In genomic region chr3:145646009-145646408, GRCm38 (mm10) we compare ENCODE assay signal across 18 mouse cellular contexts. TPM values are rescaled to one million over a fixed set of nuclear protein-coding genes. Genes with fewer than 3 reads are reported as not detected.
A peak's percentile ranks its signal among the peaks of the same experiment; 100 is the strongest.
DNase-seq lines count a peak whose midpoint lies in the region; ATAC-seq lines count a peak whose summit lies in the region.
"Had no signal": no experiment of that assay in that cellular context is flagged by ENCODE, and none has a peak within 500 bp of the region (broad histone marks: within the 10 kb centered on the region; RNA-seq: fewer than 3 reads in every experiment).

No protein-coding gene starts in this region.

- peaks cover 51% of the 10 kb centered on the region for H3K4me1 ChIP-seq in limb, embryonic 12.5 days (replicated peaks)
- peaks cover 39% of the 10 kb centered on the region for H3K4me1 ChIP-seq in limb, embryonic 10.5 days
- H3K4me1 ChIP-seq in forebrain, embryonic 12.5 days: peaks cover 59% of the 10 kb centered on the region
- H3K4me1 ChIP-seq in neural tube, embryonic 11.5 days (ENCODE audit: control insufficient read depth, insufficient read depth, low read length): peaks cover 15% of the 10 kb centered on the region; the same call in 1 of the 2 replicates

- no peaks in the 10 kb centered on the region; the same call in 1 of the 2 replicates for H3K27me3 ChIP-seq in limb, embryonic 12.5 days
- no peaks in the 10 kb centered on the region for H3K27me3 ChIP-seq in limb, embryonic 10.5 days (ENCODE audit: low read depth, poor library complexity, severe bottlenecking)
- 0 out of 2 replicates have a peak, but pooled peaks cover 6% of the 10 kb centered on the region for H3K27me3 ChIP-seq in forebrain, embryonic 12.5 days
- H3K27me3 ChIP-seq in neural tube, embryonic 11.5 days (ENCODE audit: control insufficient read depth, insufficient read depth, low read length): no peaks in the 10 kb centered on the region
- H3K27me3 ChIP-seq: CH12.LX; embryonic facial prominence, embryonic 15.5 days; kidney, embryonic 15.5 days had no signal

- peak overlapping the region; percentile 26; the same call in 1 of the 2 replicates for H3K4me2 ChIP-seq in limb, embryonic 12.5 days
- H3K4me2 ChIP-seq in forebrain, embryonic 12.5 days: peak overlapping the region; percentile 21; the same call in 1 of the 2 replicates
- no peak overlapping the region for H3K4me2 ChIP-seq in neural tube, embryonic 11.5 days (ENCODE audit: low read depth)
- H3K4me2 ChIP-seq: embryonic facial prominence, embryonic 15.5 days; kidney, embryonic 15.5 days had no signal

- H3K9me3 ChIP-seq in limb, embryonic 12.5 days: no peaks in the 10 kb centered on the region
- H3K9me3 ChIP-seq in limb, embryonic 10.5 days (replicated peaks): no peaks in the 10 kb centered on the region
- no peaks in the 10 kb centered on the region for H3K9me3 ChIP-seq in forebrain, embryonic 12.5 days
- H3K9me3 ChIP-seq in neural tube, embryonic 11.5 days (ENCODE audit: control insufficient read depth, low read length): no peaks in the 10 kb centered on the region
- H3K9me3 ChIP-seq: embryonic facial prominence, embryonic 15.5 days; kidney, embryonic 15.5 days had no signal

- no peak overlapping the region for H3K4me3 ChIP-seq in limb, embryonic 12.5 days (replicated peaks)
- H3K4me3 ChIP-seq in limb, embryonic 10.5 days: no peak overlapping the region
- H3K4me3 ChIP-seq in forebrain, embryonic 12.5 days (replicated peaks): no peak overlapping the region
- no peak overlapping the region for H3K4me3 ChIP-seq in neural tube, embryonic 11.5 days (ENCODE audit: low read depth, low read length)
- H3K4me3 ChIP-seq: embryonic facial prominence, embryonic 15.5 days; kidney, embryonic 15.5 days had no signal

- ATAC-seq in limb, embryonic 12.5 days (ENCODE audit: insufficient number of reproducible peaks, insufficient read depth, low FRiP score, low TSS enrichment, low read depth): no peak
- ATAC-seq in forebrain, embryonic 12.5 days (ENCODE audit: low FRiP score): peak; percentile 68
- peak; percentile 76 for ATAC-seq in neural tube, embryonic 11.5 days (ENCODE audit: insufficient read depth, low FRiP score, low TSS enrichment)

- H3K9ac ChIP-seq in limb, embryonic 12.5 days (replicated peaks): no peak overlapping the region
- no peak overlapping the region for H3K9ac ChIP-seq in forebrain, embryonic 12.5 days
- no peak overlapping the region for H3K9ac ChIP-seq in neural tube, embryonic 11.5 days (ENCODE audit: low read length)
- H3K9ac ChIP-seq: embryonic facial prominence, embryonic 15.5 days; kidney, embryonic 15.5 days had no signal

- 38% methylated on average over 3 of the region's 3 CpGs for WGBS in limb, embryonic 12.5 days
- WGBS in limb, embryonic 10.5 days: 71% methylated on average over 3 of the region's 3 CpGs
- 13% methylated on average over 3 of the region's 3 CpGs for WGBS in forebrain, embryonic 12.5 days
- WGBS in neural tube, embryonic 11.5 days: 35% methylated on average over 3 of the region's 3 CpGs

- DNase-seq in limb, embryonic 10.5 days (ENCODE audit: low spot score): no peak
- DNase-seq in embryo, embryonic 10 days (ENCODE audit: low spot score): peak; percentile 76
- DNase-seq in neural tube, embryonic 11.5 days (ENCODE audit: low spot score): peak; percentile 59
- DNase-seq in thymus, adult 18-20 months: no peak
- DNase-seq in adipocyte (ENCODE audit: low spot score): no peak
- DNase-seq: adrenal gland, adult 2 months; cerebellum, postnatal 10 days; heart, postnatal 10 days; layer of hippocampus, adult 9-11 months; left cerebral cortex, postnatal 4 days; lung, postnatal 4 days; right cerebral cortex, postnatal 4 days; thymus, postnatal 25 days had no signal

- peak overlapping the region; percentile 69 for H3K27ac ChIP-seq in limb, embryonic 12.5 days
- H3K27ac ChIP-seq in limb, embryonic 10.5 days: no peak overlapping the region
- peak overlapping the region; percentile 59 for H3K27ac ChIP-seq in forebrain, embryonic 12.5 days
- H3K27ac ChIP-seq in neural tube, embryonic 11.5 days (ENCODE audit: low read depth, low read length): no peak overlapping the region
- H3K27ac ChIP-seq: embryonic facial prominence, embryonic 15.5 days; kidney, embryonic 15.5 days had no signal

- peaks cover 15% of the 10 kb centered on the region for H3K36me3 ChIP-seq in limb, embryonic 12.5 days
- peaks cover 20% of the 10 kb centered on the region for H3K36me3 ChIP-seq in limb, embryonic 10.5 days
- H3K36me3 ChIP-seq in forebrain, embryonic 12.5 days (replicated peaks): peaks cover 4% of the 10 kb centered on the region; the same call in 1 of the 2 replicates
- no peaks in the 10 kb centered on the region for H3K36me3 ChIP-seq in neural tube, embryonic 11.5 days (ENCODE audit: control insufficient read depth, insufficient read depth, low read length)

RNA-seq across cellular contexts. Expression of gene Ccn1, which starts 3.8 kb away (rescaled TPM):
- polyA plus RNA-seq in limb, embryonic 12.5 days (2016; fragmentation: Nextera tagmentation; extraction: Ambion mirVana): 58.7 and 65.8 TPM in 2 replicates
- 27.0 and 33.3 TPM in 2 replicates for polyA plus RNA-seq in limb, embryonic 10.5 days (2016; fragmentation: Nextera tagmentation; extraction: Ambion mirVana)
- 43.9 and 44.1 TPM in 2 replicates for polyA plus RNA-seq in forebrain, embryonic 12.5 days (2016; fragmentation: Nextera tagmentation; extraction: Ambion mirVana)
- polyA plus RNA-seq in neural tube, embryonic 11.5 days (2014; fragmentation: Nextera tagmentation; extraction: Ambion mirVana): 30.1 and 31.7 TPM in 2 replicates

Comparison
In these comparisons a context has a peak if more than half of its experiments do, and no peak if none do; other contexts are left out.
1. H3K27ac ChIP-seq: peak in limb, embryonic 12.5 days (single experiment) and forebrain, embryonic 12.5 days (single experiment); none in limb, embryonic 10.5 days (single experiment) and neural tube, embryonic 11.5 days (single experiment).
2. DNase-seq: peak in embryo, embryonic 10 days (single experiment) and neural tube, embryonic 11.5 days (single experiment); none in limb, embryonic 10.5 days (single experiment), thymus, adult 18-20 months (0 of 2) and adipocyte (single experiment).